27 mouse cellular contexts compared by ENCODE assay signal in the genomic region with DNA sequence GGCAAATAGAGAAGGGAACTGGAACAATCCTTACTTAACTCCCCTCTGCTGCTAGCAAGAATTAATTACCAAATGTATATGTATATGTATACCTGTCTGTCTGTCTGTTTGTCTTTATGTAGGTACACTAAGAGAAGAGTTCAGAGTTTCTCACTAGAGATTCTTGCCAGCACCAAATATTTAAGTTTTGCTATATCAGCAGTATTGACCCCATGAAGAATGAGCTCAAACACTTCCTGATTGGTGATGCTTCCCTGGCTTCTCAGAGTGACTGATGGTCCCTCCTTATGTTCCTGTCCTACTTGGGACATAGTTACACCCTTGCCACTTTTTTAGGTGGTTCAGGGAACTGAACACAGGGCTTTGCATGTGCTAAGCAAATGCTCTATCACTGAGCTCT.
"Had no signal": no experiment of that assay in that cellular context is flagged by ENCODE, and none has a peak within 500 bp of the region (broad histone marks: within the 10 kb centered on the region; RNA-seq: fewer than 3 reads in every experiment).

No protein-coding gene starts in this region.

- DNase-seq: cerebellum, adult 9-11 months; cerebellum, postnatal 10 days; cerebellum, postnatal 14 days; cerebellum, postnatal 25 days; cerebellum, postnatal 36 days; embryo, embryonic 11 days; forebrain, postnatal 0 days; gastrocnemius, adult 2 months; gastrocnemius, postnatal 10 days; gastrocnemius, postnatal 14 days; gastrocnemius, postnatal 25 days; gastrocnemius, postnatal 36 days; heart, adult 11 months; heart, adult 18-20 months; heart, adult 2 months had no signal

- ATAC-seq: forebrain, embryonic 13.5 days; forebrain, embryonic 14.5 days; forebrain, embryonic 15.5 days; forebrain, embryonic 16.5 days; forebrain, postnatal 0 days had no signal

- H3K4me1 ChIP-seq: embryonic facial prominence, embryonic 10.5 days; embryonic facial prominence, embryonic 12.5 days; embryonic facial prominence, embryonic 13.5 days; embryonic facial prominence, embryonic 15.5 days; forebrain, embryonic 10.5 days; forebrain, embryonic 12.5 days; forebrain, embryonic 13.5 days; forebrain, embryonic 15.5 days had no signal

- H3K4me2 ChIP-seq: embryonic facial prominence, embryonic 12.5 days; embryonic facial prominence, embryonic 13.5 days; embryonic facial prominence, embryonic 15.5 days; forebrain, embryonic 12.5 days; forebrain, embryonic 13.5 days; forebrain, embryonic 15.5 days had no signal

- H3K4me3 ChIP-seq: embryonic facial prominence, embryonic 10.5 days; embryonic facial prominence, embryonic 12.5 days; embryonic facial prominence, embryonic 13.5 days; embryonic facial prominence, embryonic 15.5 days; erythroblast, embryonic 14.5 days; forebrain, embryonic 10.5 days; forebrain, embryonic 12.5 days; forebrain, embryonic 13.5 days; forebrain, embryonic 15.5 days; gastrocnemius, adult 2 months; heart, adult 2 months; heart, embryonic 10.5 days had no signal

- H3K9me3 ChIP-seq: embryonic facial prominence, embryonic 10.5 days; embryonic facial prominence, embryonic 12.5 days; embryonic facial prominence, embryonic 13.5 days; embryonic facial prominence, embryonic 15.5 days; forebrain, embryonic 10.5 days; forebrain, embryonic 12.5 days; forebrain, embryonic 13.5 days; forebrain, embryonic 15.5 days; heart, embryonic 10.5 days had no signal

- H3K27me3 ChIP-seq: embryonic facial prominence, embryonic 12.5 days; embryonic facial prominence, embryonic 13.5 days; embryonic facial prominence, embryonic 15.5 days; forebrain, embryonic 12.5 days; forebrain, embryonic 13.5 days; forebrain, embryonic 15.5 days had no signal

- H3K27ac ChIP-seq: embryonic facial prominence, embryonic 10.5 days; embryonic facial prominence, embryonic 12.5 days; embryonic facial prominence, embryonic 13.5 days; embryonic facial prominence, embryonic 15.5 days; forebrain, embryonic 10.5 days; forebrain, embryonic 12.5 days; forebrain, embryonic 13.5 days; forebrain, embryonic 15.5 days; gastrocnemius, adult 2 months; heart, adult 2 months; heart, embryonic 10.5 days had no signal

- H3K9ac ChIP-seq: embryonic facial prominence, embryonic 12.5 days; embryonic facial prominence, embryonic 13.5 days; embryonic facial prominence, embryonic 15.5 days; forebrain, embryonic 12.5 days; forebrain, embryonic 13.5 days; forebrain, embryonic 15.5 days; forebrain, postnatal 0 days had no signal
